Mouse (Mus musculus) erythroid progenitor cell, adult 5-6 weeks (primary cell): ENCODE data around the gene Vnn1. TPM values are rescaled to one million over a fixed set of nuclear protein-coding genes. Genes with fewer than 3 reads are reported as not detected.

Source experiments
- ATAC-seq: replicated peaks from 2 replicates; pipeline ENCODE4 v1.8.0; 2016; ENCODE audit warnings: moderate number of reproducible peaks, mild to moderate bottlenecking, moderate TSS enrichment, inconsistent platforms; ENCODE audit not compliant: poor library complexity, low FRiP score, severe bottlenecking
- total RNA-seq, 2 experiments: library from RNA; stranded (forward) in 1 of 2; stranded (reverse) in 1 of 2; fragments of 150-400 nt in 1 of 2; fragments of 186-747, 209-891 nt in 1 of 2; gene quantifications; 2 replicates each; pipeline versions ENCODE4 v1.2.3 to v1.2.4; 2015 to 2017; ENCODE audit warnings: low replicate concordance in 2 of 2

The Vnn1 gene
- total RNA-seq (2015; ENCODE audit: low replicate concordance) (not detected in 2 replicates), total RNA-seq (2017; ENCODE audit: low replicate concordance) (not detected in 2 replicates)

DNA sequence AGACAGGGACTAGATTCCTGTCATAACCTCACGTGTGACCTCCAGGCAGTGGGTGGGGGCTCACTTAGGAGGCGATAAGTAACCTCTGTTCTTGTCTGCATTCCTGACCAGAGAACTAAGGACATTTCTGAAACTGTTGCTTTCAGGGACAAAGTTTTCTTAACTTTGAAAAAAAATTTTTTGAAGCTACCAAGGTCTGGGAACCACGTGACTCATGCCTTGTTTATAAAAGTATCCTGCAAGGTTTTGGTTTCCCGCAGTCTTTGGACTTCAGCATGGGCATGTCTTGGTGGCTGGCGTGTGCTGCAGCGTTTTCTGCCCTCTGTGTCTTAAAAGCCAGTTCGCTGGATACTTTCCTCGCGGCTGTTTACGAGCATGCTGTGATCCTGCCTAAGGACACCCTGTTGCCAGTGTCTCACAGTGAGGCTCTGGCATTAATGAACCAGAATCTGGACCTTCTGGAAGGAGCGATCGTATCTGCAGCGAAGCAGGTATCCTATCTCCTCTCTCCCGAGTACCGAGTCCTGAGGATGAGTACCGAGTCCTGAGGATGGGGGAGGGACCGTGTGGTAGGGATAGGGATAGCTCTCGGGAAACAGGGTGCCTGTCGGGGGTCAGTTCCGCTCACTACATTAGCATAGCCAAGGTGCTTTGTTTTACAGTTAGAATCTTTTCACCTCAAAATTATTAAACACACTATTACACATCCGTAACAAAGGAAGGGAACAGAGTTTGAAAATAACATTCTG lies at the start of gene Vnn1:
Gene Vnn1, plus strand, starts transcription at position 88 of the 749 bp plus-strand sequence.
- no peak for ATAC-seq

DNA sequence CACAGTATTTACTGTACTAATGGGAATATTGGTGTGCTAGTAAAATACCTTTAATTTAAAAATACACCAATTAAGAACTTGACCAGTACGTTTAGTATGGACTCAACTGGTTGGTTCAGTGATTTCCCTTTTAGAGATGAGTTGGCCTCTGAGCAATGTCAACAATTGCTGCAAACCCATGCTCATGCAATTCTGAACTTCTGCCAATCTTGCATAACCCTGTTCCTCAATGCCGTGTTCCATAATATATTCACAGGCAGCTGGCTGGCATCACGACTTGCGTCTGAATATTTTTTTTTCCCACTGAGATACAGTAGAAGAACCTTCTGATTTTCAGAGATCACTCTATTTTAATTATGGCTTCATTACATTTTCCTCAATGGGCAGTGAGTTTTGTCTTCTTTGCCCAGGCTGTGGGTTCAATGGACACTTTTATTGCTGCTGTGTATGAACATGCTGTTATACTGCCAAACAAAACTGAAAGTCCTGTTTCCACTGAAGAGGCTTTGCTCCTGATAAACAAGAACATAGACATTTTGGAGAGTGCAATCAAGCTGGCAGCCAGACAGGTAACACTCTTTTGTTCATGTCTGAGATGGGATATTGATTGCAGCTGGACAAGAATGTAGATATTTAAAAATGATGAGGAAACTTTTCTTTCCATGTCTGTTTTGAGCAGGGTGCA lies 43.1 kb upstream of the Vnn1 start, which contains the start of gene Vnn3:
Gene Vnn3, plus strand, starts transcription at position 235 of the 685 bp plus-strand sequence.
- no peak for ATAC-seq

DNA sequence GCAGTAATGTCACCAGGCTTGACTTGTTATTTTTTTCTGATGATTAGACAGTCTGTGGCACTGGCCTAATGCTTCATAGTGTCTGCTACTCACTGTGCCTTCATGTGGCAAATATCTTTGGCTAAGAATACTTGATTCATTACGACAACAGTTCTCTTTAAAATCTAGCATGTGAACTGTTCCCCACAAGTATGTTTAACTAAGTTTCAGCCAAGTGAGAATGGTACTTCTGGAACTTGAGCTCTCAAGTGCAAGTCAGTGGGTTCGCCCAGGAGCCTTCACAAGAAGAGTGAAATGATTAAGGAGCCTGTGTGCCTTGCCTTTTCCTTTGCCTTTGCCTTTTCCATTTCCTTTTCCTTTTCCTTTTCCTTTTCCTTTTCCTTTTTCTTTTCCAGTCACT lies 42.4 kb upstream of the Vnn1 start:
- no peak for ATAC-seq

DNA sequence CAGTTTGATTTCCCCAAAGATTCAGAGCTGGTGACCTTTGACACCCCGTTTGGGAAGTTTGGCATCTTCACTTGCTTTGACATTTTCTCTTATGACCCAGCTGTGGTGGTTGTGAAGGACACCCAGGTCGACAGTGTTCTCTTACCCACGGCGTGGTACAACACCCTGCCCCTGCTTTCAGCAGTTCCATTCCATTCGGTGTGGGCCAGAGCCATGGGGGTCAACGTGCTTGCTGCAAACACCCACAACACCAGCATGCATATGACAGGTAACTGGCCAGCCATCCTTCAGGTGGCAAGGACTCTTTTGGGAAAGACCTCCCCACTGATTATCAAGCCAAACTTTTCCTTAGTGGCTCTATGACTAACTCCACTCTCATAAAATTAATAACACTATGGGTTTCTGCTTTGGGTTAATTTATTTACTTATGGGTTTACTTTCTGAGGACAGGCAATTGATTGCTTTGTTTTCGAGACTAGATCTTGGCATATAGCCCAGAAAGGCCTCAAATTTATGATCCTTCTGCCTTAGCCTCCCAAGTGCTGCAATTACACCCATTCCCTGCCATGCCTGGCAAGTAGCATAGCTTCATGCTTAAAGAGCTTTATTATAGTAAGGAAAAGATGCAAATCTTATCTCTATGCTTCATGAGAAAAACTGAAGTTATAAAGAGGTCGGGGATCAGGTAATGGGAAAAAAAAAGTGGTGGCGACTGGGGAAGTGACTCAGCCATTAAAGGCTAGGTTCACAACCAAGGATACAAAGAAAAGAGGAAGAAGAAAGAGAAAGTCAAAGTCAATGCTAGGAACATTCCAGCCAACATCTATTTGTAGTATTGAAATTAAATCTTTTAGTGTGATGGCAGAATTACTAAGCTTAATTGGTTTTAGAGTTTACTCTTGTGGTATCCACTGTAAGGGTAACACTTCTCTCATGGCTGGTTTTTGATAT lies 29.9 kb upstream of the Vnn1 start:
- no peak for ATAC-seq

DNA sequence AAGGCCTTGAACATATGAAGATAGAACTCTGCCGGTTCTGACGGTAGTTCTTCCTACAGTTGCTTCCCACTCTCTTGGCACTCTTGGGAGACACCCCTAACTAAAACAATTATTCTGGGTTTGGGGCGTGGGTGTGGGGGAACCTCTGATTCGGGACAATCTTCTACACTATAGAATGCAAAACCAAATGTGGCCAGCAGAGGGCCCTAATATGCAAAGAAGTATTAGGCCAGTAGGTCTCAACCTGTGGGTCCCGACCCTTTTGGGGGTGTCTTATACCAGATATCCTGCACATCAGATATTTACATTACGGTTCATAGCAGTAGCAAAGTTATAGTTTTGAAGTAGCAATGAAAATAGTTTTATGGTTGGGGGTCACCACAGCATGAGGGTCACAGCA lies 13.8 kb upstream of the Vnn1 start:
- no peak for ATAC-seq

DNA sequence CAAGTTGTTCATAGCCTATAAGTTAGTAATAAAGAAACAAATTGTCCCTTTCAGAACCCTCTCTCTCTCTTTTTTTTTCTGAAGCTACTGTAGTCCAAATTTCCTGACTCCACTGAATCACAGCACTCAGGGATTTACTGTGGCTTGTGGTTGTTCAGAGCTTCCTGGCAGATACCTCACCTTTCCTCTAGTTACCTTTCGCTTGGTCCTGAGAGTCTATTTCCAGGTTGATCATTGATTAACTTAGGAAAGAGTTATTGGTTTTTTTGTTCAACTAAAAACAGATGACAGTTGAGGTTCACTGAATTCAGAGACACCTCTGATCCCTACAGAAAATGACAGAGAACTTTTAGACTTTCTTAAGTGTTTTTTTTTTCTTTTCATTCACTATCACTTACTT lies 9.6 kb upstream of the Vnn1 start:
- no peak for ATAC-seq

DNA sequence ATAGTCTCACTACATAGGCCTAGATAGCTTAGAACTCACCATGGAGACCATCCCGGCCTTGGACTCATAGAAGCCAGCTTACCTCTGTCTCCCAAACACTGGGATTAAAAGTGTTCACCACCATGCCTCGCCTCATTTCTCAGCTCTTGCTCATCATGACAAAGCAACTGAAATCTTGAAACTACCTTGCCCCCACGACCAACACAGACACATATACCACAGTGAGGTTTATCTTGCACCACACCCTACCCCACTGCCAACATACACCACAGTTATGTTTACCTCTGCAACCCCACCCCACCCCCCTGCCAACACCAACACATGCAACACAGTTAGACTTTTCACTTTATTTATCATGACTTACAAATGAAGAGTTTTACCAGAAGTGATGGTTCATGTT lies 8.4 kb upstream of the Vnn1 start:
- ATAC-seq, result no peak

DNA sequence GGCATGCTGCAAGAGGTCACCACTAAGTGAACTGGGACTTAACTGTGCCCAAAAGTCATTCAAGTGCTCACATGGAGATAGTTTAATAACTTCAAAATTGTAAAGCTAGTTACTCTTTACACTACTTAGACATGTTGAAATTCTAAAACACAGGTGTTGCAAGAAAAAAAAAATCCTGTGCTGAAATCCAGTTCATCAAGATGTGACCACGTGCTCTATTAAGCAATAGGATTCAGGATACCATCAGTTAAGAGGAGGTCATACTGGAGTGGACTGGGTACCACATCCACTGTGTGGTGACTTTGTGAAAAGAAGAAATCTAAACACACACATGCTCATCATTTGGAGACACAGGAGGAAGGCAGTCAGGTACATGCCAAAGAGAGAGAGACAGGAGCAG lies 1.5 kb upstream of the Vnn1 start:
- no peak for ATAC-seq

DNA sequence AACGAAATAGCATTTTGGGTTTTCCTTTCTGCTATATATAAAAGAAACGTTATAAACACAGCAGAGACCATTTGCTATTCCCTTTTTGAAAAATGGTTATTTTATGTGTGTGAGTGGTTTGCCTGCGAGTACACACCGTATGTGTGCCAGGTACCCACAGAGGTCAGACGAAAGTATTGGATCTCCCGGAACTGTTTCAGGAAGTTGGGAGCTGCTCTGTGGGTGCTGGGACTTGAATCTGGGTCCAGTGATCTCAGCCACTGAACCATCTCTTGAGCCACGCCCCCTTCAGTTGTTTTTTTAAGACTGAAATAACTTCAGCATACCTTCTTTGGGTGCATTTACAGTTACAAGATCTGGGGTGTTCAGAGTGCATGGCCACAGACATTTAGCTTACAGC lies 888 bp downstream of the Vnn1 start:
- no peak for ATAC-seq

DNA sequence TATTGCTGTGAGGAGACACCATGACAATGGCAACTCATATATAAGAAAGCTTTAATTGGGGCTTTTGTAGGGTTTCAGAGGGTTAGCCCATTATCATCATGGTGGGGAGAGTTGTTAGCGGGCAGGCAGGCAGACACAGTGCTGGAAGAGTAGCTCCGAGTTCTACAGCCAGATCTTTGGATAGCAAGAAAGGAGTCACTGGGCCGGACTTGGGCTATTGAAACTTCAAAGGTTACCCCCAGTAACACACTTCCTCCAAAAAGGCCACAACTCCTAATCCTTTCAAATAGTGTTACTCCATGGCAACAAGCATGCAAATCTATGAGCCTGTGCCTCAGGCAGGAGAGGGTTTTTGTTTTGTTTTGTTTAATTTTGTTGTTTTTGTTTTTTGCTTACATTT lies 6.6 kb downstream of the Vnn1 start:
- ATAC-seq, result no peak

DNA sequence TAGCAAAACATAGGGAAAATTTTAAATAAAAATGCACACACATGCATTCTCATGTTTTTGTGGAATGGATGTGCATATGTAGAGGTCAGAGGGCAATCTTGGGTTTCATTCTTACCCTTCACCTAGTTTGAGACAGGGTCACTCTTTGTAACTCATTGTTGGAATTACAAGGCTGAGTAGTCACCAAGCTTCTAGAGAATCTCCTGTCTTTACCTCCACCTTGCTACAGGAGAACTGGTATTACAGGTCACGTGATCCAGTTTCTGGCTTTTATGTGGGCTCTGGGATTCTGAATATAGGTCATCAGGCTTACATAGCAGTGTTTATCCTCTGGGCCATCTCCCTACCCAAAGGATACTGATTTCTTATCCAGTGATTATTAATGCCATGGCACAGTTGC lies 11.2 kb downstream of the Vnn1 start:
- no peak for ATAC-seq

DNA sequence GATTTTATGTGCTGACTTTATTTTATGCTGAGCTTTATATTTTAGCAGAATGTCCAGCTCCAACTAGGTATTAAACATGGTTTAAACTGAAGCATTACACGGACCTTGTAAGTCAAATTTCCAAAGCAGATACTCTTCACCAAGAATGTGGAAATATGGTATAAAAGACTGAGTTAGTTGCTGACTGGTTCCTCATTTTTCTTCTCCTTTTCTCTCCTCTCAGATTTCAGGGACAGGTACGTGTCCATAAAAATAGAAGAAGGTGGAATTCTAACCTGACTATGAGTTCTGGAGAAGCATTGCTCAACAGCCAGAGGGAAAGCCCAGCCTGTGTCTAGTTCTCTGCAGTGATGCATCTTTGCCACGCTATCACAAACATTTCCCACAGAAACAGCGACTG lies 25.6 kb downstream of the Vnn1 start, which contains the start of gene Taar1:
Gene Taar1, plus strand, starts transcription at position 301 of the 400 bp plus-strand sequence.
- no peak for ATAC-seq

DNA sequence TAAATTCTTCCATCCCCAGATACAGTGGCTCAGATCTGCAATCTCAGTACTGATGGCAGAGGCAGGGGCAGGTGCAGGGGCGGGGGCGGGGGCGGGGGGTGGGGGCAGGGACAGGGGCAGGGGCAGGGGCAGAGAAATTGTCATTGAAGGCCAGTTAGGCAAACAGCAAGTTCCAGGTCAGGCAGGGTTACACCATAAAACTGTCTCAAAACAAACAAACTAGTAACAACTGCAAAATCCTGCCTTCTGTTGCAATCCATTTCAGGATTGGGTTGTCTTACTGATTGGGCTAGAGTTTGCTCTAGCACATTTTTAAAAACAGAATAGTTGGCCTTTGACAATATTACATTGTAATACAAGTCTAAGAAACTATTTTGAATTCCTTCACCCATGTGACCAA lies 28.0 kb downstream of the Vnn1 start:
- no peak for ATAC-seq

DNA sequence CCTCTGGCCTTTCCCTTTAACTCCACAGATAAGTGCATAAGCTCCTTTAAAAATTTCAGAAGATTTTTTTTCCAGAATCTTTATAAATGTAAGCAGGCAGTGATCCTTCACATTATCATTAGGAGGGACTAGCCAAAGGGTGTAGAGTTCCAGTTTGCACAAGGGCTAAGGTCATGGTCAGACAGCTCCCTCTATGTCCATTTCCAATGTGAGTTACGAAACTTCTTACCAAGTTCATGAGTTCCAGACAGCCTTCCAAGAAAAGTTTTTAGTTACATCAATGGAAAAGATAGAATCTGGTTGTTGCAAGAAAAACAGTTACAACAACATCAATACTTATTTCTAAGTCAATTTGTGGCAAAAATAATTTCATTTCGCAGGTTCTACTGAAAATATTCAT lies 29.5 kb downstream of the Vnn1 start:
- ATAC-seq, result no peak

DNA sequence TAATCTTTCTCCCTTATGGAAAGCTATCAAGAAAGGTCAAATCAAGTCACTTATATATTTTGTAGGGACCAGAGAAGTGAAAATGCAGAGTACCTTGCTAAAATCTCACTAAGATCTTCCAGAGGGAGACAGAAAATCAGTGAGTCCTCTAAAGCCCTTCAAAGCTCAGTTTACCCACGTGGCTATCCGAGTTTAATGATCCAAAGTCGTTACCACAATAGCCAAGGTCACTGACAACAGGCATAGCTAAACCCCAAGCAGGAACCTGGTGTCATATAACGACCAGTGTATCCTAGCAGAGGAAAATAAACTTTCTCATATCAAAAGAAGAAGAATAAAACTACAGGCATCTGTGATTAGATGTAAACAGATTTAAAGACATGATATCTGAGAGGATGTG lies 43.1 kb downstream of the Vnn1 start:
- ATAC-seq, result no peak

DNA sequence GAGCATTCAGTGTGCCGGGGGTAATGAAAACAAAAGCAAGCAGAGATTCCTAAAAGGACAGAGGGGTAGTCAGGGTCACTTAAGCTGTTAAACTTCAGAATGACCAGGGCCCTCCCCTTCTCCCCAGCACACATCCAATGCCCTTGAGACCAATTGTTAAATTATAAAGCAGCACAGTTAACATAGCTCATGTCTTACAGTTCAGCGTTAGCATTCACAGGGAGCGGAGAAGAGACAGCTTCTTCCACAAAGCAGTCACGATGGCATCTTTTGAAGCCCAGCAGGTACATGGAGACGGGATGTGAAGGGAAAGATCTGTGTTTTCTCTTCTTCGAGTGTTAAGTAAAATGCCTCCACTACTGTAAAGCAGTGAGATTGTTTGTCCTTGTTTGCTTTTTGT lies 43.8 kb downstream of the Vnn1 start, which contains the start of gene Taar2:
Gene Taar2, plus strand, starts transcription at position 261 of the 400 bp plus-strand sequence.
- no peak for ATAC-seq

DNA sequence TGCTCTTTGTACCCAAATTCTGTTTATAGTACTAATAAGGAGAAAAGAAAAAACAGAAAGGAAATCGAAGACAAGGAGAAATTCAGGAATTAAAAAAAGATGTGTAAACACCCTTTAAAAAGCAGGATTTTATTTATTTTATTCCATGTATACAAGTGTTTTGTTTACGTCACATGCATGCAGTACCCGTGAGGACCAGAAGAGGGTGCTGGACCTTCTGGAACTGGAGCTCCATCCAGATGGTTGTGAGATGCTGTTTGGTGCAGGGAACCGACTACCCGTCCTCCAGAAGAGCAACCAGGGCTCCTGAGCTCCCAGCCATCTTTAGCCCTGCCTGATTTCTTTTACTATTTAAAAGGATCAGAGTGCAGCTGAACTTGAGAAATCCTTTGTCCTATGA lies 48.0 kb downstream of the Vnn1 start:
- no peak for ATAC-seq

DNA sequence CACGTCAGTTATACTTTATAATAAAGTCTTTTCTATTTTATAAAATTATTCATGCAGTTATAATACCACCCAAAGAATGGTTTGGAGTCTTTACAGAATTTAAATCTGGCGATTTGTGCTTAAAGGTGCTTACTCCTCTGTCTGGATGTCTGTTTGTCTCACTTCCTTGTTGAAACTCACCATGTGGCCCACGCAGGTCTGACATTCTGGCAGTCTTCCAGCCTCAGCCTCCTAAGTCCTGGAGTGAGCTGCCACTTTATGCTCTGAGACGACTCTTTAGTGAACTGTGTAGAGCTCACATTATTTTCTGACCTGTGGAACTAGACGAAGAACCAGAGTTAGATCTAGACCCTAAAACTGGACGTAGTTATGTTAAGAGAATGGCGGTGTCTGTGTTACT lies 53.5 kb downstream of the Vnn1 start:
- no peak for ATAC-seq

DNA sequence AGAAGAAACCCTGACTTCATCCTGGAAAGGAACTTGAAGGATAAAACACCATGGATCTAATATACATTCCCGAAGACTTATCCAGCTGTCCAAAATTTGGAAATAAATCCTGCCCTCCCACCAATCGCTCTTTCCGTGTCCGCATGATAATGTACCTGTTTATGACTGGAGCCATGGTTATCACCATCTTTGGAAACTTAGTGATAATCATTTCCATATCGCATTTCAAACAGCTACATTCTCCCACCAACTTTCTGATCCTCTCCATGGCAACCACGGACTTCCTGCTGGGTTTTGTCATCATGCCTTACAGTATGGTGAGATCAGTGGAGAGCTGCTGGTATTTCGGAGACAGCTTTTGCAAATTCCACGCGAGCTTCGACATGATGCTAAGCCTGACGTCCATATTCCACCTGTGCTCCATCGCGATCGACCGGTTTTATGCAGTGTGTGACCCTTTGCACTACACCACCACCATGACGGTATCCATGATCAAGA lies 55.1 kb downstream of the Vnn1 start, which contains the start of gene Taar3:
Gene Taar3, plus strand, starts transcription at position 51 of the 498 bp plus-strand sequence.
- no peak for ATAC-seq

DNA sequence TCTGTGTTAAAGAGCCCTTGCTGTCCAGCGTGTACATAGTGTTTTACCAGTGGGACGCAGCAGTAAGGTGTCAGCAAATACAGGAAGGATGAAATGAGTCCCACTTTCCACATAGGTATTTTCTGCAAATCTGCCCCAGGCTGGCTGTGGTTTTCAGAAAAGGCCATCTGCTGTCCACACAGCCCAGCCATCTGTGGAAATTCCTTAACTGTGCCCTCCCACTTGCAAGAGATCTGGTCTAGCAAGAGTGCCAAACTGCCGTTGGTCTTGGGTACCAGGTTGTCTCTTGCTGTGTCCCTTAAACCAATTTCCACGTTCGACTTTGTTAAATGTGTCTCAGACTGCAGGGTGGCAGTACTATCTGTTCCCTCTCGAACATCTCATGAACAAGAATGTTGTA lies 57.2 kb downstream of the Vnn1 start:
- no peak for ATAC-seq
